Mouse (Mus musculus): ENCODE data around the gene Frmd4b. TPM values are rescaled to one million over a fixed set of nuclear protein-coding genes. Genes with fewer than 3 reads are reported as not detected.

The Frmd4b gene
- polyA plus RNA-seq, 2 experiments, result 5.7 to 6.4 TPM

GRCm38 (mm10) chr6:97586024-97586423 lies 31.3 kb downstream of the Frmd4b start:
- ATAC-seq (ENCODE audit: insufficient read depth), result no peak
- Histone ChIP-seq H3K27ac (no peak overlapping the region), H3K9me3 (ENCODE audit: control insufficient read depth, low read length) (no peaks in the 10 kb centered on the region), H3K27me3 (ENCODE audit: control insufficient read depth, insufficient read depth, low read length) (no peaks in the 10 kb centered on the region), H3K36me3 (replicated peaks; ENCODE audit: control insufficient read depth, insufficient read depth, low read depth) (no peaks in the 10 kb centered on the region), H3K4me1 (replicated peaks; ENCODE audit: control insufficient read depth in 2 of 2, insufficient read depth in 2 of 2, low read length in 1 of 2) (no peaks in the 10 kb centered on the region), H3K4me2 (ENCODE audit: low read depth) (no peak overlapping the region), H3K4me3 (ENCODE audit: insufficient read depth in 1 of 2, low read depth in 2 of 2, low read length in 2 of 2) (no peak overlapping the region), H3K9ac (replicated peaks) (no peak overlapping the region)
- no peak for DNase-seq (ENCODE audit: low read depth in 3 of 3, low spot score in 3 of 3)
- TF ChIP-seq CTCF (IDR thresholded peaks at IDR 0.05; ENCODE audit: low read depth) (no peak), EP300 (IDR thresholded peaks at IDR 0.05; ENCODE audit: low read depth) (no peak)
- 56% methylated on average over 8 of the region's 8 CpGs for WGBS (ENCODE audit: insufficient replicate concordance)

GRCm38 (mm10) chr6:97582748-97583147 lies 34.6 kb downstream of the Frmd4b start:
- TF ChIP-seq CTCF (IDR thresholded peaks at IDR 0.05; ENCODE audit: low read depth), result no peak
- no peak for TF ChIP-seq EP300 (IDR thresholded peaks at IDR 0.05; ENCODE audit: low read depth)
- WGBS (ENCODE audit: insufficient replicate concordance), result 47% methylated on average over 8 of the region's 8 CpGs
- H3K27me3 ChIP-seq (ENCODE audit: control insufficient read depth, insufficient read depth, low read length), result no peaks in the 10 kb centered on the region
- no peak overlapping the region for H3K27ac ChIP-seq
- H3K4me1 ChIP-seq (replicated peaks; ENCODE audit: control insufficient read depth in 2 of 2, insufficient read depth in 2 of 2, low read length in 1 of 2), result no peaks in the 10 kb centered on the region
- ATAC-seq (ENCODE audit: insufficient read depth), result no peak
- H3K9ac ChIP-seq (replicated peaks), result no peak overlapping the region
- no peaks in the 10 kb centered on the region for H3K36me3 ChIP-seq (replicated peaks; ENCODE audit: control insufficient read depth, insufficient read depth, low read depth)
- no peak overlapping the region for H3K4me3 ChIP-seq (ENCODE audit: insufficient read depth in 1 of 2, low read depth in 2 of 2, low read length in 2 of 2)
- no peaks in the 10 kb centered on the region for H3K9me3 ChIP-seq (ENCODE audit: control insufficient read depth, low read length)
- no peak overlapping the region for H3K4me2 ChIP-seq (ENCODE audit: low read depth)
- DNase-seq (ENCODE audit: low read depth in 3 of 3, low spot score in 3 of 3), result no peak

- 80% methylated on average over 7 of the region's 7 CpGs for WGBS (ENCODE audit: insufficient replicate concordance)
- Histone ChIP-seq H3K36me3 (replicated peaks; ENCODE audit: control insufficient read depth, insufficient read depth, low read depth) (no peaks in the 10 kb centered on the region), H3K4me2 (ENCODE audit: low read depth) (no peak overlapping the region), H3K27me3 (ENCODE audit: control insufficient read depth, insufficient read depth, low read length) (no peaks in the 10 kb centered on the region), H3K4me1 (replicated peaks; ENCODE audit: control insufficient read depth in 2 of 2, insufficient read depth in 2 of 2, low read length in 1 of 2) (no peaks in the 10 kb centered on the region), H3K4me3 (ENCODE audit: insufficient read depth in 1 of 2, low read depth in 2 of 2, low read length in 2 of 2) (no peak overlapping the region), H3K9me3 (ENCODE audit: control insufficient read depth, low read length) (no peaks in the 10 kb centered on the region), H3K27ac (no peak overlapping the region), H3K9ac (replicated peaks) (no peak overlapping the region)
- no peak for ATAC-seq (ENCODE audit: insufficient read depth)
- DNase-seq (ENCODE audit: low read depth in 3 of 3, low spot score in 3 of 3), result no peak
- TF ChIP-seq CTCF (IDR thresholded peaks at IDR 0.05; ENCODE audit: low read depth) (no peak), EP300 (IDR thresholded peaks at IDR 0.05; ENCODE audit: low read depth) (no peak)
Measured at GRCm38 (mm10) chr6:97581941-97582340, 35.4 kb downstream of the Frmd4b start.

GRCm38 (mm10) chr6:97580479-97581030 lies 36.8 kb downstream of the Frmd4b start:
- Histone ChIP-seq H3K4me2 (ENCODE audit: low read depth) (no peak overlapping the region), H3K9me3 (ENCODE audit: control insufficient read depth, low read length) (no peaks in the 10 kb centered on the region), H3K4me1 (replicated peaks; ENCODE audit: control insufficient read depth in 2 of 2, insufficient read depth in 2 of 2, low read length in 1 of 2) (no peaks in the 10 kb centered on the region), H3K9ac (replicated peaks) (no peak overlapping the region), H3K36me3 (replicated peaks; ENCODE audit: control insufficient read depth, insufficient read depth, low read depth) (no peaks in the 10 kb centered on the region), H3K27ac (no peak overlapping the region), H3K4me3 (ENCODE audit: insufficient read depth in 1 of 2, low read depth in 2 of 2, low read length in 2 of 2) (no peak overlapping the region), H3K27me3 (ENCODE audit: control insufficient read depth, insufficient read depth, low read length) (no peaks in the 10 kb centered on the region)
- no peak for DNase-seq (ENCODE audit: low read depth in 3 of 3, low spot score in 3 of 3)
- no peak for ATAC-seq (ENCODE audit: insufficient read depth)
- 75% methylated on average over 2 of the region's 2 CpGs for WGBS (ENCODE audit: insufficient replicate concordance)
- TF ChIP-seq CTCF (IDR thresholded peaks at IDR 0.05; ENCODE audit: low read depth) (no peak), EP300 (IDR thresholded peaks at IDR 0.05; ENCODE audit: low read depth) (no peak)

GRCm38 (mm10) chr6:97579704-97580103 lies 37.6 kb downstream of the Frmd4b start:
- ATAC-seq (ENCODE audit: insufficient read depth), result no peak
- H3K9me3 ChIP-seq (ENCODE audit: control insufficient read depth, low read length), result no peaks in the 10 kb centered on the region

More at GRCm38 (mm10) chr6:97579704-97580103, 37.6 kb downstream of the Frmd4b start:
- no peak for DNase-seq (ENCODE audit: low read depth in 3 of 3, low spot score in 3 of 3)
- Histone ChIP-seq H3K4me2 (ENCODE audit: low read depth) (no peak overlapping the region), H3K4me3 (ENCODE audit: insufficient read depth in 1 of 2, low read depth in 2 of 2, low read length in 2 of 2) (no peak overlapping the region), H3K9ac (replicated peaks) (no peak overlapping the region), H3K4me1 (replicated peaks; ENCODE audit: control insufficient read depth in 2 of 2, insufficient read depth in 2 of 2, low read length in 1 of 2) (no peaks in the 10 kb centered on the region), H3K36me3 (replicated peaks; ENCODE audit: control insufficient read depth, insufficient read depth, low read depth) (no peaks in the 10 kb centered on the region), H3K27ac (no peak overlapping the region), H3K27me3 (ENCODE audit: control insufficient read depth, insufficient read depth, low read length) (no peaks in the 10 kb centered on the region)
- TF ChIP-seq CTCF (IDR thresholded peaks at IDR 0.05; ENCODE audit: low read depth) (no peak), EP300 (IDR thresholded peaks at IDR 0.05; ENCODE audit: low read depth) (no peak)
- WGBS (ENCODE audit: insufficient replicate concordance), result 60% methylated on average over 4 of the region's 4 CpGs

All from liver, embryonic 14.5 days (tissue).